Mouse (Mus musculus) ES-E14 (cell line): Measurements from ENCODE around the gene Agl.
"Not testable (repeated sequence)": the region's sequence is repeated elsewhere in the genome, so short reads cannot be mapped to it uniquely, and the experiment has no call there.

Source experiments
- CHD2 ChIP-seq: IDR thresholded peaks from 2 replicates; pipeline ENCODE4 v1.6.1; 2014; ENCODE audit warnings: mild to moderate bottlenecking, low read depth, low read length, inconsistent platforms
- HCFC1 ChIP-seq: IDR thresholded peaks from 2 replicates; pipeline ENCODE4 v1.6.1; 2012; ENCODE audit warnings: low read length, inconsistent platforms, borderline replicate concordance; ENCODE audit not compliant: insufficient read depth
- MAFK ChIP-seq: IDR thresholded peaks from 2 replicates; pipeline ENCODE4 v1.6.1; 2014; ENCODE audit warnings: mild to moderate bottlenecking, low read depth, low read length, inconsistent platforms; ENCODE audit not compliant: insufficient read depth
- ZC3H11A ChIP-seq: IDR thresholded peaks from 2 replicates; pipeline ENCODE4 v1.6.1; 2012; ENCODE audit warnings: low read depth, mild to moderate bottlenecking, inconsistent platforms, low read length, borderline replicate concordance
- ZNF384 ChIP-seq: IDR thresholded peaks from 2 replicates; pipeline ENCODE4 v1.6.1; 2012; ENCODE audit warnings: low read depth, low read length, inconsistent platforms

DNA sequence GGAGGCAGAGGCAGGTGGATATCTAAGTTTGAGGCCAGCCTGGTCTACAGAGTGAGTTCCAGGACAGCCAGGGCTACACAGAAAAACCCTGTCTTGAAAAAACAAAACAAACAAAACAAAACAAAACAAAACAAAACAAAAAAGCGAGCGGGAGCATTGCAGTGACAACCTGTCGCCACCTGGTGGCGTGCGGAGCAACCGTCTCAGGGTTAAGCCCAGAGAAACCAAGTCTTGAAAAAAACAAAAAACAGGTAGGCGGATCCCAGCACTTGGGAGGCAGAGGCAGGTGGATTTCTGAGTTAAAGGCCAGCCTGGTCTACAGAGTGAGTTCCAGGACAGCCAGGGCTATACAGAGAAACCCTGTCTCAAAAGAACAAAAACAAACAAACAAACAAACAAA is 41.0 kb downstream of the Agl start:
- TF ChIP-seq MAFK, HCFC1, ZC3H11A, CHD2: not testable (repeated sequence)
- peak; percentile 93 for TF ChIP-seq ZNF384
